Mouse (Mus musculus): ENCODE data around the gene Met. TPM values are rescaled to one million over a fixed set of nuclear protein-coding genes. Genes with fewer than 3 reads are reported as not detected.
A peak's percentile ranks its signal among the peaks of the same experiment; 100 is the strongest.

Gene Met
- total and polyA plus RNA-seq, 3 experiments: 0.49 TPM; not detected in 2

DNA sequence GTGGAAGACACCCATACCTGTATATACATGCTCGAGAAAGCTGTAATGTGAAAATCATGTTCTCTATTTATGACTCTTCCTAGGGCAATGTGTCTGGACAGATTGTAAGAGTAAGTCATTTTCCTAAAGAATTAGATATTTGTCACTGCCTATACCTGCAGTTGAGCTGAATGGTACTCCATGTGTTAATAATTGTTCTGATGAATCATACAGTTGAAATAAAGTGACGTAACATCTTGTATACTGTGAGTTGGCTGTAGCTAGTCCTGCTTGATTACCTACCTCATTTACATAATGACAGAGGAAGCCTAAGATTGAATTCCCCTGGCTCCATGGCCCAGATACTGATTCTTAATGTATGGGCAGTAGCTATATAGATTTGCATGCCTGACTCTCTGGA lies 110.1 kb downstream of the Met start:
- DNase-seq (ENCODE audit: low spot score): no peak
- H3K9me3 ChIP-seq (replicated peaks): no peaks in the 10 kb centered on the region
- TF ChIP-seq GATA2 (IDR thresholded peaks at IDR 0.05; ENCODE audit: borderline replicate concordance, low read depth, low read length) (no peak), TAL1 (conservative IDR thresholded peaks at IDR 0.05; ENCODE audit: low read depth, low read length) (no peak)

DNA sequence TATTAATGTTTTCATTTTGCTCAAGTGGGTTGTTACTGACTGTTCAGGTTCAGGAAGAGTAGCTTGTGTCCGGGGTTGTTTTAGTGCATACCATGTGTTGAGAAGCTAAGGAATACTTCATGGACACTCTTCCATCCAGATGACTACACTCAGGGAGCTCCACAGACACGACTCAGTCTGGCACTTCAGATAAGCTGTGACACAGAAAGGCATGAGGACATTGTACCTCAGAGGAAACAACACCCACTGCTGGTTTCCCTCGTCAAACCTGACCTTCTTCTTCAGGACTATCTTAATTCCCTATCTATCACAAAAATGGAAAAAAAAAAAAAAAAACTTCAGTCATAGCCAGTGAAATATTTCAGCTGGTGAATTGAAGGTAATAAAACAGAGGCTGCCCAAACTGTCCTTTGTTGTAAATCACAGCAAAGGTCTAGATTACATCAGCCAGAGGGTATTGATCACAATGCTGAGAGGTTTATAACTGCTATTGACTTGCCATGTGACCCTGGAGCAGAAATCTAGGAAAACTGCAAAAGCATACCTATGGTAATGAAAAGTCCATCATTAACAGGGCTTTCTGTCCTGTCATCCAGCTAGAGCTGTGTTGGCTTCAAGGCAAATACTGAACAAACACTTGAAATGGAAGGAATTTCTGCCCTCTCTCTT lies 114.6 kb downstream of the Met start:
- no peaks in the 10 kb centered on the region; the same call in none of the 2 replicates for H3K27me3 ChIP-seq (ENCODE audit: insufficient read depth, low read length)
- H3K9me3 ChIP-seq (replicated peaks): no peaks in the 10 kb centered on the region
- H3K36me3 ChIP-seq (replicated peaks): no peaks in the 10 kb centered on the region
- ATAC-seq (ENCODE audit: extremely low read depth, insufficient number of reproducible peaks, low FRiP score, poor library complexity, severe bottlenecking) (no peak), DNase-seq (ENCODE audit: low spot score) (no peak)
- TF ChIP-seq GATA1 (IDR thresholded peaks at IDR 0.05; ENCODE audit: borderline replicate concordance, low read length) (no peak), POLR2AphosphoS5 (IDR thresholded peaks at IDR 0.05; ENCODE audit: insufficient replicate concordance, low read depth, low read length) (no peak), TAL1 (conservative IDR thresholded peaks at IDR 0.05; ENCODE audit: low read depth, low read length) (no peak), GATA2 (IDR thresholded peaks at IDR 0.05; ENCODE audit: borderline replicate concordance, low read depth, low read length) (no peak), CTCF (IDR thresholded peaks at IDR 0.05; ENCODE audit: low read depth, low read length) (no peak)
- H3K4me3 ChIP-seq (ENCODE audit: low read depth, low read length): no peak overlapping the region
- no peaks in the 10 kb centered on the region for H3K4me1 ChIP-seq (ENCODE audit: insufficient read depth, low read depth, low read length)

More for the DNA sequence above, 110.1 kb downstream of the Met start:
- H3K4me1 ChIP-seq (ENCODE audit: insufficient read depth, low read depth, low read length): no peaks in the 10 kb centered on the region
- no peaks in the 10 kb centered on the region; the same call in none of the 2 replicates for H3K27me3 ChIP-seq (ENCODE audit: insufficient read depth, low read length)
- no peaks in the 10 kb centered on the region for H3K36me3 ChIP-seq (replicated peaks)
- no peak overlapping the region for H3K4me3 ChIP-seq (ENCODE audit: low read depth, low read length)
- ATAC-seq (ENCODE audit: extremely low read depth, insufficient number of reproducible peaks, low FRiP score, poor library complexity, severe bottlenecking): no peak

DNA sequence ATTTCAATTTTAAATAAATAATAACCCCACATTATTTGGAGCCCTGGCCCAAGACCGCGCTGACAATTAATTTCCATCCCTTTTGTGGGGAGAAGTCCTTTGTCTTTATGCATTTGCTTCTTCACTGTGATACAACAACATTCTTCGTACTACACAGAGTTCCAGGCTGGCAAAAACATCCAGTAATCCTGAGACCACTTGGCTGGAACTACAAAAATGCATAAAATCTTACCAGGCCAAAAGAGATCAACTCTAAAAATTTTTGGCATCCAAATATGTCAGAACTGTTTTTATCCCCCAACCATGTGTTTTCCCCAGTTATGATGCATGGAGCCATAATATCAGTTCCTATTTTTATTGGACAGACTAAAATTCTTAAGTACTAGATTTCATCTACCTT lies 116.7 kb downstream of the Met start:
- Histone ChIP-seq H3K4me3 (ENCODE audit: low read depth, low read length) (no peak overlapping the region), H3K36me3 (replicated peaks) (no peaks in the 10 kb centered on the region), H3K9me3 (replicated peaks) (no peaks in the 10 kb centered on the region), H3K4me1 (ENCODE audit: insufficient read depth, low read depth, low read length) (no peaks in the 10 kb centered on the region), H3K27me3 (ENCODE audit: insufficient read depth, low read length) (peaks cover 3% of the 10 kb centered on the region)
- no peak for TF ChIP-seq POLR2AphosphoS5 (IDR thresholded peaks at IDR 0.05; ENCODE audit: insufficient replicate concordance, low read depth, low read length)
- TF ChIP-seq CTCF (IDR thresholded peaks at IDR 0.05; ENCODE audit: low read depth, low read length): no peak
- ATAC-seq (ENCODE audit: extremely low read depth, insufficient number of reproducible peaks, low FRiP score, poor library complexity, severe bottlenecking) (no peak), DNase-seq (ENCODE audit: low spot score) (no peak)

DNA sequence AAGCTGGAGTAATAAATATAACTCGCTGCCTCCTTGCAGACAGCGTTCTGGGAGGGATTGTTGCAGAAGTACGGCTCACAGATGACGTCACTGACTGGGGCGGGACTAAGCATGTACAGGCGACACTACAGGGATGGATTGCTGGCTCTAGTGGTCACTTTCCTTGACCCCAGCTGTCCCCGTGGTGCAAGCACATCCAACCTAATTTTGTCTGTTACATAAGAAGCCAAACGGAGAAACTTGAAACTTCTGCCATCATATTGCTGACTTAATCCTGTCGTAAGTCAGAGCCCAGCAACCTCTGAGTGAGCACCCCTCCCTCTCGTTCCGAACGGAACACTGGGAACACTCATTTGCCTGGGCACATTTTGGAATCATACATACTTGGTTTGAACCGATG lies 120.4 kb downstream of the Met start:
- DNase-seq (ENCODE audit: low spot score): no peak
- Histone ChIP-seq H3K36me3 (replicated peaks) (no peaks in the 10 kb centered on the region), H3K27me3 (ENCODE audit: insufficient read depth, low read length) (peaks cover 15% of the 10 kb centered on the region), H3K9me3 (replicated peaks) (no peaks in the 10 kb centered on the region), H3K4me3 (ENCODE audit: low read depth, low read length) (no peak overlapping the region), H3K4me1 (ENCODE audit: insufficient read depth, low read depth, low read length) (no peaks in the 10 kb centered on the region)
- TF ChIP-seq GATA1 (IDR thresholded peaks at IDR 0.05; ENCODE audit: borderline replicate concordance, low read length): no peak
- TF ChIP-seq POLR2AphosphoS5 (IDR thresholded peaks at IDR 0.05; ENCODE audit: insufficient replicate concordance, low read depth, low read length): no peak
- TF ChIP-seq TAL1 (conservative IDR thresholded peaks at IDR 0.05; ENCODE audit: low read depth, low read length): no peak
- TF ChIP-seq CTCF (IDR thresholded peaks at IDR 0.05; ENCODE audit: low read depth, low read length): no peak
- TF ChIP-seq GATA2 (IDR thresholded peaks at IDR 0.05; ENCODE audit: borderline replicate concordance, low read depth, low read length): no peak
- ATAC-seq (ENCODE audit: extremely low read depth, insufficient number of reproducible peaks, low FRiP score, poor library complexity, severe bottlenecking): no peak

DNA sequence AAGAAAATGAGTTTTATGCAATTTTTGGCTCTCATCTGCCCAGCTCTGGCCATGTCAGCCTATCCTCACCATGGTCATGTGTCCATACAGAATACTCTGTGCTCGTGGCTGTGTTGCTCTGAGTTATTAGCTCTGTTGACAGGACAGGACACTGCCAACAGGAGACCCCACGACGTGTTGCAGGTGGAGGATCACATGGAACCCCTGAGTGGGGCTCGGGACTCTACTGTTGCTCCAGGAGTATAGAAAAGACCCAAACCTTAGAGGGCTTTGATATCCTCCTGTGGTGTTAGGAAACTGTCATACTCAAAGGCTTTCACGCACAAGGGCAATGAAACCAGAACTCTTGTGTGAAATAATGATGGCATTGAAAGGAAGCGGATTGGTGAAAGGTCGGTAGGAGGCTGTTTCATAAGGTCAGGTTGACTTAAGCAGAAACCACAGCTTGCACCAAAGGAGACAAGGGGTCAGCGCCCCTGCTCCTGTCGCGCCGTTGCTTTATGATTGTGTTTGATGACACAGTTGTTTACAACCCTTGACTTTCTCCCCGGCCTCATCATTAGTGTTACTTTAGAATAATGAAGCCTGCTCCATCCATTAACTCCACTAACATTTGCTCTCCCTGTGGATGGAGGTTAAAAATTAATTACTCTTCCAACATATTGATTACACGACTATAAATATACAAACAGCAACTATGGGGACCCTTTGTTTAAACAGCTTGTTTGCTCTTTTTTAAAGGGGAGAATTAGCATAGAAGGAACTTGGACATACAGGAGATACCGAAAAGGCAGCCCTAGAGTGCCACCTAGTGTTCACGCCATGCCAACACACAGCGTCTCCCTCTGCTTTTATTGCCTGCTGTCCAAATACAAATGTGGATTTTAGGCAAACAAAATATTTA lies 125.7 kb downstream of the Met start:
- Histone ChIP-seq H3K4me1 (ENCODE audit: insufficient read depth, low read depth, low read length) (no peaks in the 10 kb centered on the region), H3K9me3 (replicated peaks) (no peaks in the 10 kb centered on the region), H3K36me3 (replicated peaks) (no peaks in the 10 kb centered on the region), H3K4me3 (ENCODE audit: low read depth, low read length) (no peak overlapping the region), H3K27me3 (ENCODE audit: insufficient read depth, low read length) (peaks cover 21% of the 10 kb centered on the region)
- DNase-seq (ENCODE audit: low spot score): peak; percentile 47
- TF ChIP-seq GATA1 (IDR thresholded peaks at IDR 0.05; ENCODE audit: borderline replicate concordance, low read length) (no peak), CTCF (IDR thresholded peaks at IDR 0.05; ENCODE audit: low read depth, low read length) (peak; percentile 91), TAL1 (conservative IDR thresholded peaks at IDR 0.05; ENCODE audit: low read depth, low read length) (no peak)
- ATAC-seq (ENCODE audit: extremely low read depth, insufficient number of reproducible peaks, low FRiP score, poor library complexity, severe bottlenecking): peak; percentile 60

DNA sequence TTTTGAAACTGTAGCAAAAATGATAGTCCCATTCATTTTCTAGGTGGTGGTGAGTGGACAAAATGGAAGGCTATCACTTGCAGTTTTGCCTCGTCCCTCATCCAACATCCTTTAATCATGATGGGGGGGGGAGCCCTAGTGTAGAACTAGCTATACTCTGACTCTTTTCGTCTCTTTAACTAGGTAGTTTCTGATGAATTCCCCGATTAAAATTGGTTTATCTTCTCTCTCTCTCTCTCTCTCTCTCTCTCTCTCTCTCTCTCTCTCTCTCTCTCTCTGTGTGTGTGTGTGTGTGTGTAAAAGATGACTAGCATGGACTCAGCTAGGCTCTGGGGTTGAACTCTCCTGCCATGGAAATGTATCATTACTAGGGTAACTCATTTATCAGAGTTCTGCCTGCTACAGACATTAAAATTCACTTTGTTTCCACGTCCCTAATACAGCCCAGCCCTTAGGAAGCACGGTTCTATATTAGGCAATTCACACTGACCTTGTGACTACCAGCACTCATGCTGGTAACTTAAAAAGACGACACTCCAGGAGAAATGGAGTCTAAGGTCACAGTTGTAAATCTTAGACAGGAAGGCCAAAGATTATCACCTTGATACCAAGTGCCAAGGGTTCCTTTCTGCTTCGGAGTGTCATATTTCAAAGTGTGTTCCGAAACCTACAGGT lies 126.5 kb downstream of the Met start:
- H3K4me1 ChIP-seq (ENCODE audit: insufficient read depth, low read depth, low read length): no peaks in the 10 kb centered on the region
- DNase-seq (ENCODE audit: low spot score) (no peak), ATAC-seq (ENCODE audit: extremely low read depth, insufficient number of reproducible peaks, low FRiP score, poor library complexity, severe bottlenecking) (no peak)
- no peak overlapping the region for H3K4me3 ChIP-seq (ENCODE audit: low read depth, low read length)
- H3K27me3 ChIP-seq (ENCODE audit: insufficient read depth, low read length): peaks cover 18% of the 10 kb centered on the region; the same call in 1 of the 2 replicates
- no peaks in the 10 kb centered on the region for H3K9me3 ChIP-seq (replicated peaks)
- TF ChIP-seq GATA2 (IDR thresholded peaks at IDR 0.05; ENCODE audit: borderline replicate concordance, low read depth, low read length): no peak
- no peak for TF ChIP-seq CTCF (IDR thresholded peaks at IDR 0.05; ENCODE audit: low read depth, low read length)
- no peak for TF ChIP-seq POLR2AphosphoS5 (IDR thresholded peaks at IDR 0.05; ENCODE audit: insufficient replicate concordance, low read depth, low read length)
- no peak for TF ChIP-seq GATA1 (IDR thresholded peaks at IDR 0.05; ENCODE audit: borderline replicate concordance, low read length)
- no peak for TF ChIP-seq TAL1 (conservative IDR thresholded peaks at IDR 0.05; ENCODE audit: low read depth, low read length)
- H3K36me3 ChIP-seq (replicated peaks): no peaks in the 10 kb centered on the region
